Mouse (Mus musculus) liver, embryonic 14.5 days (tissue): ENCODE measurements around the gene Tmem54. TPM values are rescaled to one million over a fixed set of nuclear protein-coding genes. Genes with fewer than 3 reads are reported as not detected.

ENCODE experiments used
- ATAC-seq: fragments of 200-750 bp; cut with Nextera tagmentation; 2 replicates; pipeline ENCODE4 v1.8.0; 2017; ENCODE audit warnings: moderate number of reproducible peaks, mild to moderate bottlenecking, moderate library complexity; ENCODE audit not compliant: insufficient read depth
- DNase-seq, 3 experiments: peaks; one replicate each; pipeline ENCODE4 v3.0.0-alpha.2; 2012 to 2013; ENCODE audit warnings: low read depth in 3 of 3, low spot score in 3 of 3
- H3K27ac ChIP-seq: fragments of 300-500 bp; sonication (generic); 2 replicates; pipeline ENCODE4 v1.5.1; 2014; ENCODE audit warnings: moderate library complexity, mild to moderate bottlenecking, control low read depth, inconsistent platforms
- H3K27me3 ChIP-seq: fragments of 300-500 bp; sonication (generic); 2 replicates; pipeline ENCODE4 v1.6.1; 2014; ENCODE audit warnings: mild to moderate bottlenecking, low read length, moderate library complexity; ENCODE audit not compliant: control insufficient read depth, insufficient read depth
- H3K36me3 ChIP-seq: fragments of 300-500 bp; sonication (generic); replicated peaks from 2 replicates; pipeline ENCODE4 v1.6.1; 2014; ENCODE audit warnings: low read depth; ENCODE audit not compliant: control insufficient read depth, insufficient read depth
- H3K4me1 ChIP-seq, 2 experiments: fragments of 200-500 bp in 1 of 2; fragments of 300-500 bp in 1 of 2; sonication (generic) in 1 of 2; replicated peaks; 2 replicates each; pipeline ENCODE4 v1.6.1; 2012 to 2014; ENCODE audit warnings: antibody characterized with exemption in 1 of 2, inconsistent platforms in 1 of 2, low read length in 1 of 2; ENCODE audit not compliant: control insufficient read depth in 2 of 2, insufficient read depth in 2 of 2
- H3K4me2 ChIP-seq: fragments of 300-500 bp; sonication (generic); 2 replicates; pipeline ENCODE4 v1.6.1; 2014; ENCODE audit warnings: low read depth, mild to moderate bottlenecking, control low read depth, moderate library complexity
- H3K4me3 ChIP-seq, 2 experiments: fragments of 200-500 bp in 1 of 2; fragments of 300-500 bp in 1 of 2; sonication (generic) in 1 of 2; 2 replicates each; pipeline ENCODE4 v1.5.1; 2012 to 2014; ENCODE audit warnings: low read depth in 2 of 2, low read length in 2 of 2, mild to moderate bottlenecking in 2 of 2, control low read depth in 1 of 2, inconsistent platforms in 1 of 2, moderate library complexity in 1 of 2; ENCODE audit not compliant: insufficient read depth in 1 of 2
- H3K9ac ChIP-seq: fragments of 300-500 bp; sonication (generic); replicated peaks from 2 replicates; pipeline ENCODE4 v1.6.1; 2014; ENCODE audit warnings: mild to moderate bottlenecking, control low read depth, moderate library complexity
- H3K9me3 ChIP-seq: fragments of 300-500 bp; sonication (generic); 2 replicates; pipeline ENCODE4 v1.6.1; 2016; ENCODE audit warnings: low read length, mixed read lengths; ENCODE audit not compliant: control insufficient read depth
- CTCF ChIP-seq: IDR thresholded peaks from 2 replicates; pipeline ENCODE4 v1.5.1; 2016; ENCODE audit warnings: antibody characterized with exemption, low read depth, control low read depth
- EP300 ChIP-seq: IDR thresholded peaks from 2 replicates; pipeline ENCODE4 v1.6.1; 2016; ENCODE audit warnings: antibody characterized with exemption, low read depth
- WGBS: fragments of 180-500 bp; shearing (Covaris S2); extraction: QIAGEN DNeasy Blood & Tissue Kit; methylation state at CpG from one replicate; pipeline ENCODE4 v1.1.7; 2014; ENCODE audit not compliant: insufficient replicate concordance; 5-methylcytosine and 5-hydroxymethylcytosine counted together
- polyA plus RNA-seq, 2 experiments: library from polyadenylated mRNA; depleted of rRNA in 1 of 2; stranded (reverse) in 1 of 2; unstranded in 1 of 2; fragments of >200 nt; fragmentation: Nextera tagmentation in 1 of 2; extraction: Ambion mirVana in 1 of 2; gene quantifications; 2 replicates each; pipeline versions ENCODE4 v1.2.1 to v1.2.3; 2012 to 2014

Tmem54 gene
- polyA plus RNA-seq, 2 experiments, result 1.1 to 1.2 TPM

- Histone ChIP-seq H3K4me2 (no peak overlapping the region), H3K27me3 (no peaks in the 10 kb centered on the region), H3K9ac (no peak overlapping the region), H3K4me1 (peaks cover 24 to 27% of the 10 kb centered on the region in 2 experiments), H3K36me3 (peaks cover 2% of the 10 kb centered on the region; the same call in 1 of the 2 replicates), H3K4me3 (no peak overlapping the region), H3K9me3 (no peaks in the 10 kb centered on the region), H3K27ac (no peak overlapping the region)
- 62% methylated on average over 16 of the region's 16 CpGs for WGBS
- TF ChIP-seq EP300, result no peak
- ATAC-seq (no peak), DNase-seq (no peak)
These were observed 39.3 kb downstream of the Tmem54 start for GRCm38 (mm10) chr4:129144401-129145367.

DNA sequence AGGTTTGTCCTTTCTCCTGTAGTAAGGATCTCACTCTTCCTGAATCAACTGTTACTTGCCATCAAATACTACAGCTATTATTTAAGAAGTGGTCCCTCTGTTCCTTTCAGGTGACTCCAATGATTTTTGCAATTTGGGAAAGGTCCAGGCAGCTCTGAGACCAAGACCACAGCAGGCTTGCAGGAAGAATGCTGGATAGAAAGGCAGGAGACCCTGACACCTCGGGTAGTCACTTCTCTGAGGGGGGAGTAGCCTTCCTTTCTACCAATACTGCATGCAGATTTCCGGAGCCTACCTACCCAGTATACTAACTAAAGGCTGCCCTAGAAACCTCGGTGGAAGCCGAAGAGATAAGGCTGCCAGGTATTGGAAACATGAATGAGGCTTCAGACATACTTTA lies 40.1 kb downstream of the Tmem54 start:
- 47% methylated on average over 4 of the region's 4 CpGs for WGBS
- H3K27ac ChIP-seq, result no peak overlapping the region
- H3K4me1 ChIP-seq, result peaks cover 17 to 20% of the 10 kb centered on the region in 2 experiments
- DNase-seq, result no peak
- no peak overlapping the region for H3K4me3 ChIP-seq
- H3K36me3 ChIP-seq, result peaks cover 6% of the 10 kb centered on the region; the same call in 1 of the 2 replicates
- H3K27me3 ChIP-seq, result no peaks in the 10 kb centered on the region
- no peak overlapping the region for H3K9ac ChIP-seq
- no peak overlapping the region for H3K4me2 ChIP-seq
- ATAC-seq, result no peak
- TF ChIP-seq EP300, result no peak
- TF ChIP-seq CTCF, result no peak
- H3K9me3 ChIP-seq, result no peaks in the 10 kb centered on the region

DNA sequence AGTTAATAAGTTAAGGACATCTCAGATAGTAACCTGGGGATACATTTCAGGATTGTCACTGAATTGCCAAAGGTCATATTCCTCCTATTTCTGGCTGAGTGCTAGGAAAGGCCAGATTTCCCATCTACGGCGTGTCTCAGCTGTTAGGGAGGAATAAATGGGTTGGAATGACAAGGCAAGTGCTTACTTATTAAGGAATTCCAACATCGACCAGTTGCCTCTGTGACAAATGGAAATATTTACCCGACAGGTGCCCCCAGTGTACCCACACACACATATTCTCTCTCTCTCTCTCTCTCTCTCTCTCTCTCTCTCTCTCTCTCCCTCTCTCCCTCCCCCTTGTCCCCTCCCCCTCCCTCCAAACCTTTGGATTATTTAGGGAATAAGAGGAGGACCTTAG lies 40.6 kb downstream of the Tmem54 start:
- no peak overlapping the region for H3K4me3 ChIP-seq
- WGBS, result 77% methylated on average over 4 of the region's 4 CpGs
- TF ChIP-seq EP300 (no peak), CTCF (no peak)
- no peak overlapping the region for H3K27ac ChIP-seq
- peaks cover 12 to 14% of the 10 kb centered on the region in 2 experiments for H3K4me1 ChIP-seq
- no peak overlapping the region for H3K4me2 ChIP-seq
- H3K9ac ChIP-seq, result no peak overlapping the region
- H3K36me3 ChIP-seq, result peaks cover 11% of the 10 kb centered on the region; the same call in 1 of the 2 replicates
- H3K9me3 ChIP-seq, result no peaks in the 10 kb centered on the region
- ATAC-seq (no peak), DNase-seq (no peak)
- H3K27me3 ChIP-seq, result no peaks in the 10 kb centered on the region

DNA sequence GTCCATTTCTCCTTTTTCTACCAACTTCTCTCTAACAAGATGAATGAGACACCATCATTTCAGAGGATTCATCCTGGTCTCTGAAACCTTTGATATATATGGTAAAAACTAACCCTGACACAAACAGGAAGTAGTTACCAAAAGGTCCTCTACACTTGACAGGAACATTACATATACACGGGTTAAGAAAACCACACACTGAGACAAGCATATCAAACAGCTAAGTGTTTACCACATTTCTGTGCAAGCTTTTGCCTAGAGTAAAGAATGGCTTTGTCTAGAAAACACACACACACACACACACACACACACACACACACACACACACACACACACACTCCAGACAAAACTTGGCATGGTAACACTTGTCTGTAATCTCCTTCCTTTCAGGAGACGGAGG lies 41.0 kb downstream of the Tmem54 start:
- Histone ChIP-seq H3K4me1 (peaks cover 7 to 10% of the 10 kb centered on the region in 2 experiments), H3K27me3 (no peaks in the 10 kb centered on the region), H3K27ac (no peak overlapping the region), H3K4me3 (no peak overlapping the region), H3K9ac (no peak overlapping the region), H3K36me3 (peaks cover 11% of the 10 kb centered on the region; the same call in 1 of the 2 replicates), H3K4me2 (no peak overlapping the region), H3K9me3 (no peaks in the 10 kb centered on the region)
- DNase-seq, result no peak
- WGBS, result 31% methylated on average over 2 of the region's 2 CpGs
- TF ChIP-seq CTCF (no peak), EP300 (no peak)
- ATAC-seq, result no peak

GRCm38 (mm10) chr4:129147552-129148103 lies 42.3 kb downstream of the Tmem54 start:
- WGBS, result 81% methylated on average over 13 of the region's 13 CpGs
- Histone ChIP-seq H3K36me3 (peaks cover 16% of the 10 kb centered on the region; the same call in 1 of the 2 replicates), H3K4me2 (no peak overlapping the region), H3K4me1 (no peaks in the 10 kb centered on the region; a peak in 2 of 4 replicates), H3K4me3 (no peak overlapping the region), H3K9ac (no peak overlapping the region), H3K9me3 (no peaks in the 10 kb centered on the region), H3K27me3 (no peaks in the 10 kb centered on the region), H3K27ac (no peak overlapping the region)
- TF ChIP-seq EP300 (no peak), CTCF (no peak)
- no peak for ATAC-seq
- DNase-seq, result no peak
